Mouse (Mus musculus) cerebellum, adult 2 months (tissue): ENCODE data around the gene Gm10972. TPM values are rescaled to one million over a fixed set of nuclear protein-coding genes. Genes with fewer than 3 reads are reported as not detected.
"Not testable (repeated sequence)": the region's sequence is repeated elsewhere in the genome, so short reads cannot be mapped to it uniquely, and the experiment has no call there.

Source experiments
- DNase-seq, 2 experiments: peaks; one replicate each; pipeline ENCODE4 v3.0.0; 2021
- H3K27ac ChIP-seq: fragments of 200-500 bp; 2 replicates; pipeline ENCODE4 v1.5.1; 2012; ENCODE audit warnings: low read length, control low read depth, inconsistent platforms; ENCODE audit not compliant: insufficient read depth
- H3K27me3 ChIP-seq: fragments of 200-500 bp; 2 replicates; pipeline ENCODE4 v1.6.1; 2012; ENCODE audit warnings: inconsistent platforms, mild to moderate bottlenecking, low read length, moderate library complexity; ENCODE audit not compliant: control insufficient read depth, insufficient read depth
- H3K4me1 ChIP-seq: fragments of 200-500 bp; 2 replicates; pipeline ENCODE4 v1.6.1; 2011; ENCODE audit warnings: low read length; ENCODE audit not compliant: control insufficient read depth, insufficient read depth
- H3K4me3 ChIP-seq: fragments of 200-500 bp; replicated peaks from 2 replicates; pipeline ENCODE3; 2011; ENCODE audit warnings: mild to moderate bottlenecking, low read depth, low read length, control low read depth; ENCODE audit not compliant: insufficient read depth
- CTCF ChIP-seq: fragments of 200-500 bp; IDR thresholded peaks from 2 replicates; pipeline ENCODE4 v1.5.1; 2011; ENCODE audit warnings: low read depth, mild to moderate bottlenecking, control low read depth, low read length, moderate library complexity, borderline replicate concordance; ENCODE audit not compliant: insufficient read depth
- POLR2A ChIP-seq: fragments of 200-500 bp; IDR thresholded peaks from 2 replicates; pipeline ENCODE4 v1.6.1; 2011; ENCODE audit warnings: low read length, control low read depth, borderline replicate concordance; ENCODE audit not compliant: insufficient read depth
- WGBS: fragments of 180-500 bp; shearing (Covaris S2); methylation state at CpG from one replicate; pipeline ENCODE4 v1.1.7; 2018; 5-methylcytosine and 5-hydroxymethylcytosine counted together
- polyA plus RNA-seq: library from polyadenylated mRNA; depleted of rRNA; stranded (reverse); fragments of >200 nt; gene quantifications from 2 replicates; pipeline ENCODE4 v1.2.3, GENCODE M21; 2012; rRNA removed

Gene Gm10972
- polyA plus RNA-seq = not detected in 2 replicates

GRCm38 (mm10) chr3:94642495-94643162 is at the start of gene Gm10972:
Gm10972 (plus strand) TSS chr3:94643112.
- H3K4me1 ChIP-seq, H3K27me3 ChIP-seq, DNase-seq, H3K27ac ChIP-seq, H3K4me3 ChIP-seq: not testable (repeated sequence)
- WGBS = 84% methylated on average over 2 of the region's 2 CpGs

GRCm38 (mm10) chr3:94595871-94596287 is 47.0 kb upstream of the Gm10972 start:
- Histone ChIP-seq H3K27me3 (no peaks in the 10 kb centered on the region), H3K4me3 (no peak overlapping the region), H3K4me1 (no peaks in the 10 kb centered on the region), H3K27ac (no peak overlapping the region)
- 85% methylated on average over 6 of the region's 6 CpGs for WGBS
- TF ChIP-seq POLR2A (no peak), CTCF (no peak)
- DNase-seq = no peak

- WGBS = 90% methylated on average over 3 of the region's 3 CpGs
- no peak for DNase-seq
- Histone ChIP-seq H3K4me1 (no peaks in the 10 kb centered on the region), H3K4me3 (no peak overlapping the region), H3K27ac (no peak overlapping the region), H3K27me3 (no peaks in the 10 kb centered on the region)
- TF ChIP-seq CTCF = no peak
- TF ChIP-seq POLR2A = no peak
These were observed 45.6 kb upstream of the Gm10972 start for GRCm38 (mm10) chr3:94597224-94597779.

- H3K4me3 ChIP-seq = no peak overlapping the region
- no peaks in the 10 kb centered on the region for H3K27me3 ChIP-seq
- no peak for TF ChIP-seq POLR2A
- TF ChIP-seq CTCF = peak; percentile 75; the same call in 1 of the 2 replicates
- 1% methylated on average over 4 of the region's 4 CpGs for WGBS
- peak; percentile 59 to 71 for DNase-seq
- no peak overlapping the region for H3K27ac ChIP-seq
- no peaks in the 10 kb centered on the region for H3K4me1 ChIP-seq
These were observed 41.0 kb upstream of the Gm10972 start for GRCm38 (mm10) chr3:94601959-94602358.

- Histone ChIP-seq H3K4me1 (no peaks in the 10 kb centered on the region; the same call in 1 of the 2 replicates), H3K27me3 (no peaks in the 10 kb centered on the region), H3K27ac (no peak overlapping the region), H3K4me3 (no peak overlapping the region)
- DNase-seq = no peak
- TF ChIP-seq POLR2A (no peak), CTCF (no peak)
- WGBS = 95% methylated on average over 3 of the region's 3 CpGs
These were observed 33.3 kb upstream of the Gm10972 start for GRCm38 (mm10) chr3:94609621-94610020.

GRCm38 (mm10) chr3:94610581-94610980 is 32.3 kb upstream of the Gm10972 start:
- WGBS = 43% methylated on average over 2 of the region's 2 CpGs
- no peak for TF ChIP-seq POLR2A
- peak in 1 of 2 experiments; percentile 36 for DNase-seq
- H3K4me1 ChIP-seq = no peaks in the 10 kb centered on the region; the same call in 1 of the 2 replicates
- H3K4me3 ChIP-seq = no peak overlapping the region
- H3K27ac ChIP-seq = no peak overlapping the region
- H3K27me3 ChIP-seq = no peaks in the 10 kb centered on the region

GRCm38 (mm10) chr3:94611343-94611742 is 31.6 kb upstream of the Gm10972 start:
- Histone ChIP-seq H3K4me1 (no peaks in the 10 kb centered on the region; the same call in 1 of the 2 replicates), H3K27ac (no peak overlapping the region), H3K4me3 (no peak overlapping the region), H3K27me3 (no peaks in the 10 kb centered on the region)
- 14% methylated on average over 4 of the region's 4 CpGs for WGBS
- TF ChIP-seq CTCF (no peak), POLR2A (no peak)
- DNase-seq = peak; percentile 21 to 22

GRCm38 (mm10) chr3:94611834-94612233 is 31.1 kb upstream of the Gm10972 start:
- Histone ChIP-seq H3K27ac (no peak overlapping the region), H3K27me3 (no peaks in the 10 kb centered on the region)

More at GRCm38 (mm10) chr3:94611834-94612233, 31.1 kb upstream of the Gm10972 start:
- Histone ChIP-seq H3K4me3 (no peak overlapping the region), H3K4me1 (no peaks in the 10 kb centered on the region; the same call in 1 of the 2 replicates)
- DNase-seq = no peak
- WGBS = 67% methylated on average over 5 of the region's 5 CpGs
- no peak for TF ChIP-seq POLR2A
- TF ChIP-seq CTCF = no peak
